Mouse (Mus musculus) inflammation-experienced regulatory T-cells, adult 16 weeks (primary cell): ENCODE results near the gene Tmem176a. TPM values are rescaled to one million over a fixed set of nuclear protein-coding genes. Genes with fewer than 3 reads are reported as not detected.

ENCODE experiments used
- polyA plus RNA-seq: library from polyadenylated mRNA; unstranded; fragments of 100-300 nt; shearing (Covaris generic); gene quantifications from one replicate; pipeline ENCODE4 v1.2.1, GENCODE M21; 2017

Gene Tmem176a
- 10.3 TPM for polyA plus RNA-seq

GRCm38 (mm10) chr6:48840371-48840969, at the start of gene Tmem176a:
Tmem176a (plus strand) TSS chr6:48840919.

GRCm38 (mm10) chr6:48840973-48841625, 380 bp downstream of the Tmem176a start, which contains the start of gene Tmem176b:
Tmem176b (minus strand) TSS chr6:48841496.

DNA sequence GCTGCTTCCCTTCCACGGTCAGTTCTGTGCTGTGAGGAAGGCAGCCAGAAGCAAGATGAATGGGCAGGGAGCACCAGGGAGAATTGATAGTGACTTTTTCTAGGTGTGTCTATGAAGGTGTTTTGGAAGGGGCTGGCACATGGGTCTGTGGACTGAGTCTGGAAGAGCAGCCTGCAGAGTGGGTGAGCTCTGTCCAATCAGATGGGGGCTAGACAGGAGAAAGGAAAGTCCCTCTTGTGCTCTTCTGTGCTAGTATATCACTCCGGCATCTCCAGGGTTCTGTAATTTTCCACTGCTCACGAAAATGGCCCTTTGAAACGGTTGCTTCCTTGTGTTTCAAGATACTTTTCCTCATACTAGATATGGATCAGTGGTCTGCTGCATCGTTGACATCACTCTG, 31.9 kb downstream of the Tmem176a start, which contains the start of gene Aoc1:
Gene Aoc1, plus strand, starts transcription at position 301 of the 400 bp plus-strand sequence.

Other genes with a start within 250 kb of the Tmem176a start
- 8.3 TPM for gene Repin1, start 247.0 kb upstream of the Tmem176a start, polyA plus RNA-seq
- gene Gm44965, start 247.0 kb upstream of the Tmem176a start, polyA plus RNA-seq: not detected
- gene Zfp775, start 238.9 kb upstream of the Tmem176a start, polyA plus RNA-seq: 4.0 TPM
- gene AI854703, start 214.2 kb upstream of the Tmem176a start, polyA plus RNA-seq: 4.7 TPM
- 221 TPM for gene Gimap8, start 193.7 kb upstream of the Tmem176a start, polyA plus RNA-seq
- gene Gimap9, start 164.8 kb upstream of the Tmem176a start, polyA plus RNA-seq: 328 TPM
- 1,649 TPM for gene Gimap4, start 156.4 kb upstream of the Tmem176a start, polyA plus RNA-seq
- 1,052 TPM for gene Gimap6, start 132.7 kb upstream of the Tmem176a start, polyA plus RNA-seq
- 35.7 TPM for gene Gm28053, start 122.3 kb upstream of the Tmem176a start, polyA plus RNA-seq
- gene Gimap7, start 122.3 kb upstream of the Tmem176a start, polyA plus RNA-seq: 547 TPM
- 363 TPM for gene Gimap1, start 101.9 kb upstream of the Tmem176a start, polyA plus RNA-seq
- gene Gimap5, start 94.7 kb upstream of the Tmem176a start, polyA plus RNA-seq: 234 TPM
- gene Gimap3, start 70.1 kb upstream of the Tmem176a start, polyA plus RNA-seq: 2,400 TPM
- 15.7 TPM for gene Tmem176b, start 577 bp downstream of the Tmem176a start, polyA plus RNA-seq
- gene Aoc1, start 32.0 kb downstream of the Tmem176a start, polyA plus RNA-seq: 0.35 TPM
- gene 1600015I10Rik, start 89.0 kb downstream of the Tmem176a start, polyA plus RNA-seq: not detected
- gene Doxl2, start 134.0 kb downstream of the Tmem176a start, polyA plus RNA-seq: not detected
- gene Svs1, start 145.9 kb downstream of the Tmem176a start, polyA plus RNA-seq: not detected
- 2.0 TPM for gene Gpnmb, start 195.6 kb downstream of the Tmem176a start, polyA plus RNA-seq
- gene Malsu1, start 232.9 kb downstream of the Tmem176a start, polyA plus RNA-seq: 33.0 TPM